Mouse (Mus musculus) thymus, adult 18-20 months (tissue): ENCODE data around the gene Exoc3l.
"Not testable (repeated sequence)": the region's sequence is repeated elsewhere in the genome, so short reads cannot be mapped to it uniquely, and the experiment has no call there.

ENCODE experiments used
- DNase-seq, 2 experiments: peaks; one replicate each; pipeline ENCODE4 v3.0.0; 2022; ENCODE audit warnings: mixed read lengths in 2 of 2

The Exoc3l gene

DNA sequence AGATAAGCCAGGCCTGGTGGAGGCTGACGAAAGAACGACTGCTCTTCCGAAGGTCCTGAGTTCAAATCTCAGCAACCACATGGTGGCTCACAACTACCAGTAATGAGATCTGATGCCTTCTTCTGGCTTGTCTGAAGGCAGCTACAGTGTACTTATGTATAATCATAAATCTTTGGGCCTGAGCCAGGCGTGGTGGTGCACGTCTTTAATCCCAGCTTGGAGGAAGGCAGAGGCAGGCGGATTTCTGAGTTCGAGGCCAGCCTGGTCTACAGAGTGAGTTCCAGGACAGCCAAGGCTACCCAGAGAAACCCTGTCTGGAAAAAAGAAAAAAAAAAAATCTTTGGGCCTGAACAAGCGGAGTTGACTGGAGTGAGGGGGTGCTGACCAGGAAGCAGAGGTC is 4.5 kb downstream of the Exoc3l start:
- DNase-seq: not testable (repeated sequence)

DNA sequence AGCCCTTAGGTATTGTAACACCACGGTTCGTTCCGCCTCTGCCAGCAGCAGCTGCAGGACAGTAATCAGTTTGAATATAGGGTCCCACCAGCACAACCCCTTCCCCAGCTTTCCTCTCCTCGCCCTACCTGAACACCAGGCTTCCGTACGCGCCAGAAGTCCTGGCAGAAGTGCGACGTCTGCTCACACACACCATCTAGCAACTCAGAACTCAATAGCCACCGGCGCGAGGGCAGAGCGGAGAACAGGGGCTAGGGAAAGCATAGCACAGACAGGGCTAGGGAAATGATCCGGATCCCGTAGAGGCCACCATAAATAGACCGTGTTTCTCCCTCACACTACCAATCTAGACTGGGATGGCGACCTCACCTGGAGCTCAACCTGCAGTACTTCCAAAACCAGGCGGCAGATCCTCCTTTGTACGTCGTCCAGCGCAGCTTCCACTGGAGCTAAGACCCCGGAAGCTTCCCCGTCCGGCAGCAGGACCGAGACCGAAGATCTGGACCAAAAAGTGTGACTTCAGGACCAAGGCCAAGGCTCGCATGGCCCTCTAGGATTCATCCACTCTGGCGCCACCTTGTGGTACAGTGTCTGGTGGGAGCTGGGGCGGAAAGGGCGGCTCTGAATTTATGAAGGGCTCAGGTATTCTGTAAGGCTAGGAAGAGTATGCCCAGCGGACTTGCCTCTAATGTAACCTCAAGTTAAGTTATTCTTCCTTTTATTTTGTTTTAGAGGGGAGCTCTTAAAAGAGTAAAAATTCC is 5.2 kb downstream of the Exoc3l start:
- DNase-seq: peak; percentile 63 to 74

DNA sequence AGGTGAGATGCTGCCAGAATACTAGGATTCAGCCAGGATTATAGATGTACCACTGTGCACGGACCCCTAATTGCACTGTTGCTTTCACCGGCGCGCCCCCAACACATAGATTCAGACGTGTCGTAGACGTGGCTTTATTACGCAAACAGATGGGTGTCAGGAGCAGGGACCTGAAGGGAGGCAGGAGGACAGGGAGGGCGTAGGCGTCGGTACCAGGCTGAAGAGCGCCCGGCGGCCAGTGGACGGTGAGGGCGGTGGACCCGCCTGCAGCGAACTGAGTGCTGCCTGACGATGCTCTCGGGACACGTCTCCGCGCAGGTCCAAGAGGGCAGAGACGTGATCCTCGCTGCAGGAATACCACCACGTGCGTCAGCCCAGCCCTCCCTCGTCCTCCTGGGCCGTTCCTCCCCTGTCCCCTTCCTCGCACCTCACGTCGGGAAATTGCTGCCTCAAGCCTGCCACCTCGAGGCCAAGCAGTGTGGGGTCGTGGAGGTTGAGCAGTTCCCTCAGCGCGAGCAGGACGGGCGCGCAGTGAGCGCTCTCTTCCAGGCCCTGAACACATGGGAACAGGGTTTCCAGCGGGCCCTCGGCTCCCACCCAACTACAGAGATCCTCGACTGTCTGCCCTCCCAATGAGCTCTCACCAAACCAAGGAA is 6.0 kb downstream of the Exoc3l start, which contains the start of gene 4931428F04Rik:
TSS of gene 4931428F04Rik (minus strand) at position 60 of the 656 bp plus-strand sequence.
- peak; percentile 53 to 55 for DNase-seq

DNA sequence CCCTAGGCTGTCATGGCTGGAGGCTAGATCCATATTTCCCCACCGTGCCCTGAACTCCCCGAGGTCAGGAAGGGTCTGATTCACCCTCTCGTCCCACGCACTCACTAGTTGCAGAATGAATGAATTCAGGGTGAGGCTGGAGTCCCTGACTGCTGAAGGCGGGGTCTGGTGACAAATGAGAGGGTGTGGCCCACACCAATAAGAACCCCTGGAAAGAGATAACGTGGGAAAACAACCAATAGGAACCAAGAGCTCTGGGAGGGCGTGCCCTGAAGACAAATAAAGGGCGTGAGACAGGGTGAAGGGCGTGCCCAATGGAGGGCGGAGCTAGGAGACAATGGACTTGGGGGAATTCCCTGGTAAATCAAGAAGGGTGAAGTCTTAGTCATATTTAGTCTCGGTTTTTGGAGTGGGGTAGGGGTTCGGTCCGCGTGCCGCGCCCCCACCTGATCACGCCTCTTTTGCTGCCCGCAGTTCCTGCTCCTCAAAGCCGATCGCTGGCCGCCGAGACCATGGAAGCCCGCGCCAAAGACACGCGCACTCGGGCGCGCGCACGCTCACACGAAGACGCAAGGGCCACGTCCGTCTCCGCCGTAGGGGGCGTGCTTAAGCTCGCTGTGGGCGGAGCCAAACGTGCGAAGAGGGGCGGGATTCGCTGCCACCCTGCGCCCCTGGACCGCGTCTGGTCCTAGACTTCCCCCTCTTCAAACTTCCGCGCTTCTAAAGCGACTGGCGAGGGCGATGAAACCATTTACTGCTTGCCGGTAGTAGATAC is 6.8 kb downstream of the Exoc3l start:
- DNase-seq: peak; percentile 92 to 93

DNA sequence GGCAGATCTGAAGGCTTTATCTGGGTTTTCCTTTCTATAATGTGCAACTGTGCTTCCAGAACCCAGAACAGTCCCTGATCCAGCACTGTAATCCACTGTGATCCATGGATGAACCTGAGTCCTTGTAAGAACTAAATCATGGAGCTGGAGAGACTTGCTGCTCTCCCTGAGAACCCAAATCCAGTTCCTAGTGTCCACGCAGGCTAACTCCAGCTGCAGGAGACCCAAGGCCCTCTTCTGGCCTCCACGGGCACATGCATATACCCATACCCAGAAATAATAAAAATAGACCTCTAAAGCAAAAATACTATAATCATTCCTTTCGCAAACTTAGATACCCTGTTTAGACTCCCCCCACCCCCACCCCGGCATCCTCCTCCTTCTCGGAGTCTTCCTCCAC is 7.7 kb downstream of the Exoc3l start:
- DNase-seq: no peak

DNA sequence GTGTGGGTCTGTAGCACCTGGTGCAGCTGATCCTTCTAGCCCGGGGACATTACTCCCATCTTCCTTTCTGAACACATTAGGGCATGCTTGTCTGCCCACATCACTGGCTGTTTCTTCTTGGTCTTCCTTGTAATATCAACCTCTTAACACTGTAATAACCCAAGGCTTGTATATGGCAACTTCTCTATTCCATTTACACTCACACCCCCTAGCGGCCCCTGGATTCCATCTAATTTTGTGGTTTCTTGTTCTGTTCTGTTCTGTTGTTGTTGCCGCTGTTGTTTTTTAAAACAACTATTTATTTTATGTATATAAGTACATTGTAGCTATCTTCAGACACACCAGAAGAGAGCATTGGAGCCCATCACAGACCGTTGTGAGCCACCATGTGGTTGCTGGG is 9.0 kb downstream of the Exoc3l start:
- DNase-seq: no peak

DNA sequence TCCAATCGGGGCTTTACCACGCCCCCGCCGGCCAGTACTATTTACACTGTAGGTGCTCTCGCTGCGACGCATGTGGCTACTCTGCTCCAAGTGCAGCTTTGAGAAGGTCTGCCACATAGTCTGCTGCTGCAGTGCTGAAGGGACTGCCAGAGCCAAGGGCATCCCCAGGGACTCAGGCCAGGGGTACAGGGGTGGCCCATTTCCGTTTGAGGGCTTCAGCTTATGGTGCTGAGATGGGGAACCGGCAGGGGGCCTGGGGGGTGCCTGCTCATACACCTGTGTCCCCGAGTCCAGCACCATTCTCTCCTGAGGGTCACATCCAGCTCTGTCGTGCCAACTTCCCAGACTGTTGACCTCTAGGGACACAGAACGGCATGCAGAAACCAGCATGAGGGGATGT is 10.4 kb downstream of the Exoc3l start:
- no peak for DNase-seq

DNA sequence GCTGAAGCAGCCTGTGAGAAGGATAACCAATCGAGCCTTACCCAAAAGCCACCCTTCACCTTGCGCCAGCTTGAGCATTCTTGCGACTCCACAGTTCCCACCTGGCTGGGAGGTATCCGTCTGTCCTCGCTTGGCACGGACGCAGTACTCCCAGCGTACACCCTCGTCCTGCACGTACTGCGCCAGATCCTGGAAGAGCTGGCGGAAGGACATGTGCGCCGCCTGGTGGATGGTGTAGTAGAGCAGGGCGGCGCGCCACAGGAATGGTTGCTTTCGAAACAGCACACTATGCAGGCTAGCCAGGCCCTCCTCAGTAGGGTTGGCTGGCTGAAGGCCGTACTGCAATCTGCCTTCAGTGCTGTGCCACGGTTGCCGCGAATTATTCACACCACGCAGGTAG is 12.8 kb downstream of the Exoc3l start:
- no peak for DNase-seq

DNA sequence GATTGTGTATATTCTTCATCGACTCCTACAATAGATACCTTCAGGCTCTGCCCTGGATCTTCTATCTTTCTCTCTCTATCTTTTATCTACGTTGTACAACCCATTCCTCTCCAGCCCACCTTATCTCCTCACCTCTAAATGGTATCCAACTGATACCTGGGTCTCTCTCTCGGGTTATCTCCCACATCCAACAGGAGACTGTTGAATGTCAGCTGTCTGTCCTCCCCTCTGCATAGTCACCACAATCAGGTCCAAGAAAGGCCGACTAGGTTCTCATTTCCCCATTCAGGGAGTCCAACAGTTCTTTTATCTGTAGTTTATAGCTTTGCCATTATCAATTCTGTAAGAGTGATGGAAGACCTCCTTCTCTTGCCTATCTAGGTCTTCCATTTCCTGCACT is 13.7 kb downstream of the Exoc3l start:
- DNase-seq: no peak

DNA sequence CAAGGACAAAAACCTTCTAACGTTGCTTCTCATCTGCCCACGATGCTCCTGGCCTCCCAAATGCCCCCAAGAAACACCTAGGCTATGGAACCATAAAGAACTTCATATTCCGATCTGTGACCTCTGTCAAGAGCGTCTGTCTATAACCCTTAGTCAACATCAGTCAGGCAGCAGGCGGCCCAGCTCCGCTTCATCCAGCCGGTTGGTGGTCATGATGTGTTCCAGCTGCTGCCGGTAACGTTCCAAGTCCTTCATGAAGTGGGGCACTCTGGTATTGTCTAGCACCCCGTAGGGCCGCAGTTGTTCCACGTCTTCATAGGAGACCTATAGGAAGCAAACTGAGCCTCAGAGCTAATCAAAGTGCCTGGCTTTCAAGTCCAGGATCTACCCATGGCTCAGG is 14.1 kb downstream of the Exoc3l start:
- DNase-seq: no peak

DNA sequence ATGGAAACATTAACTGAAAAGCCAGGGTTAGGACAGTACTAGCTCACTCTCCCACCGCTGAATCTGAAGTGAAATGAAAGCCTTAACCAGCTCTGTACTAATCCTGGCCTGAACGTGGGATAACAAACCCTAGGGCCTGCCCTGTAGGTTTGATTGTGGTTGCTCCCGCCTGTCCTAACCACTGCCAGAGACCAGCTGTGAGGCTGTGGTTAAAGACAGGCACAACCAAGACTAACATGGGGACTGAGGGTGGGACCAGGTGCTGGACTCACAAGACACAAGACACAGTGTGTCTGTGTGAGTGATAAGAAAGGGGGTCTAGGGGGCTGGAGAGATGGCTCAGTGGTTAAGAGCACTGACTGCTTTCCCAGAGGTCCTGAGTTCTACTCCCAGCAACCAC is 15.3 kb downstream of the Exoc3l start:
- no peak for DNase-seq

DNA sequence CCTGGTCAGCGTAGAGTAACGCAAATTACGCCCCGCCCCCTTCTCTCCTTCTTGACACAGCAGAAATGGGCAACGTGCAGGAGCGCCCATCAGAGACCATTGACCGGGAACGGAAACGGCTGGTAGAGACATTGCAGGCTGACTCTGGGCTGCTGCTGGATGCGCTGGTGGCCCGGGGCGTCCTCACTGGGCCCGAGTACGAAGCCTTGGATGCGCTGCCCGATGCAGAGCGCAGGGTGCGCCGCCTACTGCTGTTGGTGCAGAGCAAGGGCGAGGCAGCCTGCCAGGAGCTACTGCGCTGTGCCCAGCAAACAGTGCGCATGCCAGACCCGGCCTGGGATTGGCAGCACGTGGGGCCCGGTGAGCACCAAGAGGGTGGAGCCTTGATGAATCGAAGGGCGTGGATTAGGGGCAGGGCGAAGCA is 17.0 kb downstream of the Exoc3l start:
- no peak for DNase-seq

DNA sequence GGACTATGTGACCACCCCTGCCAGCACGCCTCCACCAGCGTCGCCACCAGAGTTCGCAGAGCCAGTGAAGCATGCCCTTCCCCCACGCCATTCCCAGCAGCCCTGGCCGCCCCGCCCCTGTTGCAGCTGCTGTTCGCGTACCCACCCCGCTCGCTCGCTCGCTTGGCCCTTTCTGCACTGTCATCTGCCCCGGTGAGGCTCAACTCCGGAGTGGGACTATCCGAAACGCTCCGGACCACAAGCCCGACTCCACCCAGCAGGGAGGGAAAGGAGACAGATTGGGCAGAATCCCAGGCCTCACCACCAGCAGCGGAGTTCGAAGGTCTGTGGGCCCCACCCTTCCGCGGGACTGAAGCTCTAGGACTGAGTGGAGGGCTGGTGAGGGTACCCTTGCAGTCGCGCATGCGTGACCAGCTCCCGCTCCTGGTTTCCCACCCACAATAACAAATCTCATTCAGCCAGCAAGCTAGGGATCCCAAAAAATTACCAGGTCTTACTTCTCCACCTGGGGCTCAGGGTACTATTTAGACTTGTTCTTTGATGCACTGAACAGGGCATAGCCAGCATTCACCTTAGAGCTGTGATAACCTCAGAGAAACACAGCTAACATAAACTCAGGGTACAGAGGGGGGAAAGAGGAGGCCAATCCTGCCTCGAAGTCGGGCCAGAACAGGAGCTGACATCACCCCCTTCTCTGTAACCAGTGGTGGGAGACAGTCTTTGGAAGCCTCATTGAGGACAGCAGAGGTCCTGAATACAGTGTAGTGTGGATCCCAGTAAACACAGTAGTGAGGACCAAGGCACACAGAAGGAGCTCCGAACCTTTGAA is 19.4 kb downstream of the Exoc3l start:
- no peak for DNase-seq

DNA sequence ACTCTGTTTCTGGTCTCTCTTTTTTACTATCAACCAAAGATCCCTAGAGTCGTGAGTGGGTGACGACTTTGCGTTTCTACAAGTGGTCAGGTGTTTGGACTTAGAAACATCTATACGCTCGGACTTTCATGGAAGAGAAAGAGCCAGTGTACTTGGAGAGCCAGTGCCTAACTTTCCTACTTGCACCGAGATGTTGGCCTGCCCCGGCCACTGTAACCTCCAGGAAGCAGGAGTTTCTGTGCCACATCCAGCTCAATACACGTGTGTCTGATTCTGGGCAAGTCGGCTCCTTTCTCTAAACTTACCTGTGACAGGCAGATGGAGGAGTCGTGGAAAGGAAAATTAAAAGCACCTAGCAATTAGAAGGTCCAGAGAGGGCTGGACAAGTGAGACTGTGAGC is 20.1 kb downstream of the Exoc3l start, which contains the start of gene Nol3:
TSS of gene Nol3 (plus strand) at position 301 of the 400 bp plus-strand sequence.
- DNase-seq: no peak

DNA sequence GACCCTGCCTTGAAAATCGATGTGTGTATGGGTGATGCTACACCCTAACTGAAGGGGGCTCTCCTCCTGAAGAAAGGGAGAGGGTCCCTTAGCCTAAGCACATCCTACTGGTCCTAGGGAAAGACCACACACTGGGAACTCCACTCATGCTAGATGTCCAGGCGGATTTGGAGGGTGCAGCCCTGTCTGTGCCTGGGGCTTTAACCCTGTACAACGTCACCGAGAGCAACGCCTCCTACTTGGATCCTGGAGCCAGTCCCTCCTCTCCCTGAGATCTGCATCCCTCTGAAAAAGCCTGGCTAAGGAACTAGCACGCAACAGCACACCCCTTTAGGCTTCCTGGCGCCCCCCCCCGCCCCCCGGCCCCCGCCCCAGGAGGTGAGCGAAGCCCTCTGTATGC is 20.5 kb downstream of the Exoc3l start:
- no peak for DNase-seq

DNA sequence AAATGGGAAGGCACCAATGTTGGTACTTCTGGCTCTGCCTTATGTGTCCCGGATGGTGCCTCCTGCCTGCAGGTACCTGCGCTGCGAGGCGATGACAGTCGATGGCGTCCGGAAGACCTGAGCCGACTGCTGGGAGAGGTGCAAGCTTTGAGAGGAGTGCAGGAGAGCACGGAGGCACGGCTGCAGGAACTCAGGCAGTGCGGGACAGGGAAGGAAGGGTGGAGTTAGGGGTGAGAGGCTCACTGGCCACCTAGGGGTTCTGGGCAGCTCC is 25.1 kb downstream of the Exoc3l start:
- DNase-seq: no peak

DNA sequence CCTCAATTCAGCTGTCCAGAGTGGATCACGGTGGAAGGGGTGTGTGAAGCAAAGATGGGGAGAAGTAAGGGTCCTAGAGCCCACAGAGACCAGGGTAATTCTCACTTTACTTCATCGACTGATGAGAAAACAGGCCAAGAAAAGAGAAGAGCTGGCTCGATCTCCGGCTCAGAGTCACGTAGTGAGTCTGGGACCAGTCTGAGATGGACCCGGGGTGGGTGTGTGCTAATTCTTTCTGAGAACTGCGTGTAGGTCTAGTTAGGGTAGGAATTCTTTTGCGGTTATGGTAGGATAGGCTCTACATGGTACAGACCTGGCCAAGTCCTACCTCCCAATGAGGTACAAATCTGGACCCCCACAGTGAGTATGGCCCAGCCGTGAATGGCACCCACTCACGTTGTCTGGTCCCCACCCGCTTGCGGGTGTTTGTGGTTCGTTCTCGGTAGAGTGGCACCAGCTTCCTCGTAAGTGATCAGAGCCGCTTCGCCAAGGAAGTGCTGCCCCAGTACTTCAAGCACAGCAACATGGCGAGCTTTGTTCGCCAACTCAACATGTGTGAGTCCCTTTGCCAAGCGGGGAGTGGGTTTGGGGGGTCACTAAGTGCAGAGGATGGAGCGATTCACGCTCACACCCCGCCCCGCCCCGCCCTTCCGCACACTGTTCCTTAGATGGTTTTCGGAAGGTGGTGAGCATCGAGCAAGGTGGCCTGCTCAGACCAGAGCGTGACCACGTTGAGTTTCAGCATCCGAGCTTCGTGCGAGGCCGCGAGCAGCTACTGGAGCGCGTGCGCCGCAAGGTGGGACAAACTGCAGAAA is 25.6 kb downstream of the Exoc3l start:
- DNase-seq: no peak

DNA sequence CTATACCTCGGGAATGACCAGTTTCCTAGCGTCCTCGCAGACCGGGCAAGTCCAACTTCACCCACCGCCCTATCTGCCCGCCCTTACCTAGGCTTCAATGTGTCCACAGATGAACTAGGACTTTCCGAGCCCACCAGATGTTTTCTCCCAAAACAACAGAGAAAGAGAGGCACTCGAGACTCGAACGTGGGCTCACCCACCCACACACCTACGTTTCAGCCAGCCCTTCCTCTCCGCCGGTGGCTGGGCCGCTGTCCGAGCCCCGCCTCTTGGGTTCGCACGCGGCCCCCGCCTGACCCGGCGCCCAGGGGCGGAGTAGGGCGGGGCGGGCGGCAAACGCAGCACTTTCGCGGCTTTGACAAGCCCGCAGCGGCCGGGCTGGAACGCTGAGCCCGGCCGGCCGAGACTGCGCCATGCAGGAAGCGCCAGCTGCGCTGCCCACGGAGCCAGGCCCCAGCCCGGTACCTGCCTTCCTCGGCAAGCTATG is 26.4 kb downstream of the Exoc3l start, which contains the start of gene Hsf4:
TSS of gene Hsf4 (plus strand) at position 341 of the 487 bp plus-strand sequence.
- DNase-seq: no peak

DNA sequence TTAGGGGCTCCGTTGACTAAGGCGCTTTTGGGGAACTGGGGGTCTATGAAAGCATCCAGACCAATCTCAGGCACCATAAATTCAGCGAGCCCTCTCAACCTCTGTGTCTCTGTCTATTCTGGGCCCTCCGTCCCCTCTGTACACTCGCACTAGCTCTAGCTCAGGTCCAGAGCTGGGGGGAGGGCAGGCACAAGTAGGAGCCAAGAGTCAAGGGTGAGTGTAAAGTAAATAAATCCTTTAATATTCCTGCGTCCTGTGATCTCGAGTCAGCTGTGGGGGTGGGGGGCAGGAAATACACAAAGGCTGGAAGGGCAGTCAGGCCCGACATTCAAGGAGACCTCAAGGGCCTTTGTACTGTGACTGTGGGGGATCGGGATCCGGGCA is 26.8 kb downstream of the Exoc3l start:
- no peak for DNase-seq

DNA sequence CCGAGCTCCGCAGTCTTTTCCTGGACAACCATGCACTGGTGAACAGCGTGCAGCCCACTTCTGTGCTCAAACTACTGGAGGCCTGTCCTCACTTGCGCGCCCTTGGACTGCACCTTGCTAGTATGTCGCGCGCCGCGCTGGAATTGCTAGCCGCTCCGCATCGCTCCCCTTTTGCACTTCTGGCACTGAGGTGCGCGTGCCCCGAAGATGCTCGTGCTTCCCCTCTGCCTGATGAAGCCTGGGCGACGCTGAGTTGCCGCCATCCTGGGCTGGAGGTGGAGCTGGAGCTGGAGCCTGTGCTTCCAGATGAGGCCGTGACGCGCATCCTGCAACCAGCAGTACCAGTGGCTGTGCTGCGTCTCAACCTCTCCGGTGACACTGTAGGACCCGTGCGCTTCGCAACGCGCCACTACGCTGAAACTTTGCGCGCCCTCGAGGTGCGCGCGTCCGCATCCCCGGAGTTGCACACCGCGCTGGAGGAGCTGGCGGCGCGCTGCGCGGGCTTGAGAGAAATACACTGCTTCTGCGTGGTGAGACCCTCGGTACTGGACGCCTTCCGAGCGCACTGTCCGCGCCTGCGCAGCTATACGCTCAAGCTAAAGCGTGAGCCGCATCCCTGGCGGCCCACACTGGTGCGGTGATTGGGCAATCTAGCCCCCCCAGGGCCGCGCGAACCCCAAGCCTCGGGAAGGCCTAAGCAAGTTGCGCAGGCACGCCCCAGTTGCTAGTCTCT is 27.4 kb downstream of the Exoc3l start:
- no peak for DNase-seq

DNA sequence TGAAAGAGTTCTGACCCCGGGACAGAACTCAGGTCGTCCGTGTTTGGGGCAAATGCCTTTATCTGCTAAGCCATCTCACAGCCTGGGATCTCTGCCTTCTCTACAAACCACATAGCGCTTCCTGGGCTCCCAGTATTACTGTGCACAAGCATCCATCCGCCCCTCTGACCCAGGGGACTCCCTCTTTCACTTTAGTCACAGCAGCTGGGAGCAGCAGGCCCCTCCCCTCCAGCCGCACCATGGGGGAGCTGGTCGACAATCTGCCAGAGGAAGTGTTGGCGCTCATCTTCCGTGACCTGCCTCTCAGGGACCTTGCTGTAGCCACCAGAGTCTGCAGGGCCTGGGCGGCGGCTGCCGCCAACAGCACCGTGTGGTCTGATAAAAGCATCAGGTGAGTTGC is 29.1 kb downstream of the Exoc3l start:
- peak in 1 of 2 experiments; percentile 46 for DNase-seq
